Comparison of ENCODE assay signal across 24 mouse cellular contexts in the genomic region with DNA sequence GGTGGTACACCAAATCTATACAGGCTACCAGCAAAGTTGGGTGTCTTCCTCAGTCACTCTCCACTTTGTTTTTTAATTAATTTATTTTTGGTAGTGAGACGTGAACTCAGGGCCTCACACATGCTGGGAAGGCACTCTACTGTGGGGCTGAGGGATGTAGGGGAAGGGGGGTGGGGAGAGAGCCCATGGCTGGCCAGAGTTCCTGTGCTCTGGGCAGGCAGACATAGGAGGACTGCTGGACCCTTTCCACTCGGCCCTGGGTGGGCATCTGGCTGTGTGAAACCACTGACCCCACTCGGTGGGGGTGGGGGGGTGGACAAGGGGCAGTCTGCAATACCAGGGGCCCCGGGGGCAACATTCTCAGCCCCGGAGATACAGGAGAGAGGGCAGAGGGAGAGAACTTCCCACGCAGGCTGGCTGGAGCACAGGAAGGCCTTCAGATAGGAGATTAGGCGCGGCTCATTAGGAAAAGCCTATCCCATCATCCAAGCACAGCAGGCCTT. TPM values are rescaled to one million over a fixed set of nuclear protein-coding genes. Genes with fewer than 3 reads are reported as not detected.
DNase-seq lines count a peak whose midpoint lies in the region; ATAC-seq and TF ChIP-seq lines count a peak whose summit lies in the region.
"Had no signal": no experiment of that assay in that cellular context is flagged by ENCODE, and none has a peak within 500 bp of the region (broad histone marks: within the 10 kb centered on the region; RNA-seq: fewer than 3 reads in every experiment).

No protein-coding gene starts in this region.

- no peaks in the 10 kb centered on the region for H3K9me3 ChIP-seq in heart, embryonic 16.5 days (replicated peaks; ENCODE audit: control insufficient read depth, low read length)
- H3K9me3 ChIP-seq in liver, postnatal 0 days (ENCODE audit: low read length), result no peaks in the 10 kb centered on the region
- H3K9me3 ChIP-seq: embryonic facial prominence, embryonic 12.5 days; forebrain, embryonic 15.5 days; limb, embryonic 10.5 days; liver, embryonic 13.5 days; neural tube, embryonic 13.5 days had no signal

- no peaks in the 10 kb centered on the region for H3K27me3 ChIP-seq in heart, embryonic 16.5 days (ENCODE audit: control insufficient read depth, insufficient read depth, low read length)
- no peaks in the 10 kb centered on the region for H3K27me3 ChIP-seq in liver, postnatal 0 days (ENCODE audit: insufficient read depth, low read length)
- H3K27me3 ChIP-seq: embryonic facial prominence, embryonic 12.5 days; forebrain, embryonic 15.5 days; neural tube, embryonic 13.5 days had no signal

- H3K36me3 ChIP-seq in heart, embryonic 16.5 days (ENCODE audit: control insufficient read depth, insufficient read depth), result peaks cover 6% of the 10 kb centered on the region; the same call in 1 of the 2 replicates
- peaks cover 7% of the 10 kb centered on the region; the same call in 1 of the 2 replicates for H3K36me3 ChIP-seq in liver, postnatal 0 days (replicated peaks; ENCODE audit: insufficient read depth, low read length)
- H3K36me3 ChIP-seq: forebrain, embryonic 15.5 days; liver, embryonic 13.5 days; neural tube, embryonic 13.5 days had no signal

- DNase-seq in embryo, embryonic 9.5 days (ENCODE audit: extremely low spot score), result peak; percentile 20
- DNase-seq in embryo, embryonic 10.5 days (ENCODE audit: low spot score), result no peak
- DNase-seq in heart, postnatal 25 days (ENCODE audit: low spot score), result no peak
- DNase-seq in liver, result peak; percentile 16
- no peak for DNase-seq in liver, postnatal 0 days
- peak; percentile 13 for DNase-seq in ovary, adult 18-20 months (ENCODE audit: low spot score)
- no peak for DNase-seq in ovary, postnatal 36 days (ENCODE audit: low spot score)
- DNase-seq: adrenal gland, postnatal 10 days; cerebellum, adult 9-10 months; gastrocnemius, postnatal 14 days; heart, adult 2 months; kidney, postnatal 25 days; liver, embryonic 13.5 days; right cerebral cortex, postnatal 14 days; thymus, adult 2 months had no signal

- WGBS in heart, embryonic 16.5 days, result 42% methylated on average over 8 of the region's 8 CpGs
- whole genome bisulfite sequencing in liver, postnatal 0 days (ENCODE audit: insufficient replicate concordance), result 58% methylated on average over 8 of the region's 8 CpGs

- H3K4me3 ChIP-seq in heart, embryonic 16.5 days (ENCODE audit: low read length), result no peak overlapping the region
- H3K4me3 ChIP-seq in liver, postnatal 0 days (ENCODE audit: low read depth, low read length), result no peak overlapping the region
- H3K4me3 ChIP-seq: embryonic facial prominence, embryonic 12.5 days; erythroblast, embryonic 14.5 days; forebrain, embryonic 15.5 days; heart, adult 2 months; limb, embryonic 10.5 days; liver, embryonic 13.5 days; neural tube, embryonic 13.5 days had no signal

- H3K4me1 ChIP-seq in heart, embryonic 16.5 days (ENCODE audit: control insufficient read depth, insufficient read depth, low read length), result peaks cover 3% of the 10 kb centered on the region; the same call in 1 of the 2 replicates
- peaks cover 2% of the 10 kb centered on the region; the same call in 1 of the 2 replicates for H3K4me1 ChIP-seq in liver, postnatal 0 days (ENCODE audit: insufficient read depth)
- H3K4me1 ChIP-seq: embryonic facial prominence, embryonic 12.5 days; neural tube, embryonic 13.5 days had no signal

- no peak overlapping the region for H3K27ac ChIP-seq in heart, embryonic 16.5 days (ENCODE audit: low read length)
- no peak overlapping the region for H3K27ac ChIP-seq in liver, postnatal 0 days (ENCODE audit: low read depth)
- H3K27ac ChIP-seq: embryonic facial prominence, embryonic 12.5 days; forebrain, embryonic 15.5 days; heart, adult 2 months; limb, embryonic 10.5 days; liver, embryonic 13.5 days; neural tube, embryonic 13.5 days had no signal

- H3K9ac ChIP-seq in heart, embryonic 16.5 days (ENCODE audit: low read length), result no peak overlapping the region
- H3K9ac ChIP-seq in liver, postnatal 0 days (replicated peaks), result no peak overlapping the region
- H3K9ac ChIP-seq: embryonic facial prominence, embryonic 12.5 days; forebrain, embryonic 15.5 days; liver, embryonic 13.5 days; neural tube, embryonic 13.5 days had no signal

- H3K4me2 ChIP-seq in heart, embryonic 16.5 days (ENCODE audit: low read depth, low read length), result no peak overlapping the region
- H3K4me2 ChIP-seq in liver, postnatal 0 days (ENCODE audit: low read depth, low read length), result no peak overlapping the region
- H3K4me2 ChIP-seq: embryonic facial prominence, embryonic 12.5 days; forebrain, embryonic 15.5 days; liver, embryonic 13.5 days; neural tube, embryonic 13.5 days had no signal

- TF ChIP-seq EP300 in liver, postnatal 0 days (IDR thresholded peaks at IDR 0.05; ENCODE audit: low read depth), result no peak

- intact Hi-C loops in heart, postnatal 25 days (cut with DNase I), result no loop called here

- TF ChIP-seq CTCF in liver, postnatal 0 days (IDR thresholded peaks at IDR 0.05; ENCODE audit: low read depth), result no peak

- 0 out of 2 replicates have a peak, but pooled peaks have one; percentile 32 for ATAC-seq in heart, embryonic 16.5 days (replicated peaks; ENCODE audit: extremely low read depth, insufficient read depth, low FRiP score)
- no peak for ATAC-seq in liver, postnatal 0 days
- ATAC-seq: activated CD4-positive, CD25-positive, alpha-beta regulatory T cell, adult 4 months; forebrain, embryonic 15.5 days; hindbrain, embryonic 16.5 days; intestine, postnatal 0 days had no signal

RNA-seq across cellular contexts. Expression of a gene that starts 5.9 kb away (rescaled TPM):
- polyA plus RNA-seq in heart, embryonic 16.5 days (2015; fragmentation: Nextera tagmentation; extraction: Ambion mirVana), result 82.3 and 87.9 TPM in 2 replicates
- 1 to 10 TPM; 4.3 to 4.4 TPM for total RNA-seq in heart, postnatal 25 days (2021)
- 43.5 and 55.4 TPM in 2 replicates for polyA plus RNA-seq in liver, postnatal 0 days (2015; fragmentation: Nextera tagmentation; extraction: Ambion mirVana)

RNA-seq across cellular contexts. Expression of a gene that starts 10.0 kb away (rescaled TPM):
- polyA plus RNA-seq in heart, embryonic 16.5 days (2015; fragmentation: Nextera tagmentation; extraction: Ambion mirVana), result 16.8 and 17.6 TPM in 2 replicates
- 10 to 100 TPM in 1 of 2 experiments, 1 to 10 TPM in 1; 7.9 to 10.4 TPM for total RNA-seq in heart, postnatal 25 days (2021)
- polyA plus RNA-seq in liver, postnatal 0 days (2015; fragmentation: Nextera tagmentation; extraction: Ambion mirVana), result 155 and 160 TPM in 2 replicates

Comparison
In these comparisons a context has a peak if more than half of its experiments do, and no peak if none do; other contexts are left out.
1. DNase-seq: peak in embryo, embryonic 9.5 days (single experiment), liver (single experiment) and ovary, adult 18-20 months (single experiment); none in embryo, embryonic 10.5 days (single experiment), heart, postnatal 25 days (single experiment), liver, postnatal 0 days (single experiment) and ovary, postnatal 36 days (single experiment).